Mouse (Mus musculus): ENCODE measurements around the gene Rpl12. TPM values are rescaled to one million over a fixed set of nuclear protein-coding genes. Genes with fewer than 3 reads are reported as not detected.

Rpl12 gene
- total and polyA plus RNA-seq, 3 experiments, result 1,968 to 4,306 (median 2,853) TPM

- H3K9me3 ChIP-seq (replicated peaks), result no peaks in the 10 kb centered on the region
- DNase-seq (ENCODE audit: low spot score), result peak; percentile 30
- peak overlapping the region; percentile 89; the same call in 1 of the 2 replicates for H3K4me3 ChIP-seq (ENCODE audit: low read depth, low read length)
- H3K36me3 ChIP-seq (replicated peaks), result peaks cover 62% of the 10 kb centered on the region
- no peak for TF ChIP-seq GATA2 (IDR thresholded peaks at IDR 0.05; ENCODE audit: borderline replicate concordance, low read depth, low read length)
- no peak for TF ChIP-seq POLR2AphosphoS5 (IDR thresholded peaks at IDR 0.05; ENCODE audit: insufficient replicate concordance, low read depth, low read length)
- no peak for TF ChIP-seq CTCF (IDR thresholded peaks at IDR 0.05; ENCODE audit: low read depth, low read length)
- TF ChIP-seq GATA1 (IDR thresholded peaks at IDR 0.05; ENCODE audit: borderline replicate concordance, low read length), result no peak
- no peak for TF ChIP-seq TAL1 (conservative IDR thresholded peaks at IDR 0.05; ENCODE audit: low read depth, low read length)
- peaks cover 61% of the 10 kb centered on the region for H3K4me1 ChIP-seq (ENCODE audit: insufficient read depth, low read depth, low read length)
- no peaks in the 10 kb centered on the region for H3K27me3 ChIP-seq (ENCODE audit: insufficient read depth, low read length)
- ATAC-seq (ENCODE audit: extremely low read depth, insufficient number of reproducible peaks, low FRiP score, poor library complexity, severe bottlenecking), result no peak
Measured at GRCm38 (mm10) chr2:32965511-32966183, 4.3 kb downstream of the Rpl12 start.

- DNase-seq (ENCODE audit: low spot score) (no peak), ATAC-seq (ENCODE audit: extremely low read depth, insufficient number of reproducible peaks, low FRiP score, poor library complexity, severe bottlenecking) (no peak)
- TF ChIP-seq GATA1 (IDR thresholded peaks at IDR 0.05; ENCODE audit: borderline replicate concordance, low read length), result no peak
- TF ChIP-seq POLR2AphosphoS5 (IDR thresholded peaks at IDR 0.05; ENCODE audit: insufficient replicate concordance, low read depth, low read length), result peak; percentile 45; the same call in 1 of the 2 replicates
- TF ChIP-seq TAL1 (conservative IDR thresholded peaks at IDR 0.05; ENCODE audit: low read depth, low read length), result no peak
- TF ChIP-seq GATA2 (IDR thresholded peaks at IDR 0.05; ENCODE audit: borderline replicate concordance, low read depth, low read length), result no peak
- Histone ChIP-seq H3K4me3 (ENCODE audit: low read depth, low read length) (peak overlapping the region; percentile 89), H3K4me1 (ENCODE audit: insufficient read depth, low read depth, low read length) (peaks cover 55% of the 10 kb centered on the region), H3K9me3 (replicated peaks) (no peaks in the 10 kb centered on the region), H3K36me3 (replicated peaks) (peaks cover 65% of the 10 kb centered on the region), H3K27me3 (ENCODE audit: insufficient read depth, low read length) (no peaks in the 10 kb centered on the region)
Measured at GRCm38 (mm10) chr2:32966184-32966688, 4.9 kb downstream of the Rpl12 start.

GRCm38 (mm10) chr2:32966689-32967631 is 5.6 kb downstream of the Rpl12 start:
- TF ChIP-seq GATA2 (IDR thresholded peaks at IDR 0.05; ENCODE audit: borderline replicate concordance, low read depth, low read length) (no peak), POLR2AphosphoS5 (IDR thresholded peaks at IDR 0.05; ENCODE audit: insufficient replicate concordance, low read depth, low read length) (peak; percentile 76), CTCF (IDR thresholded peaks at IDR 0.05; ENCODE audit: low read depth, low read length) (peak; percentile 43)
- ATAC-seq (ENCODE audit: extremely low read depth, insufficient number of reproducible peaks, low FRiP score, poor library complexity, severe bottlenecking) (peak; percentile 65), DNase-seq (ENCODE audit: low spot score) (peak; percentile 72)
- Histone ChIP-seq H3K27me3 (ENCODE audit: insufficient read depth, low read length) (no peaks in the 10 kb centered on the region), H3K4me1 (ENCODE audit: insufficient read depth, low read depth, low read length) (peaks cover 54% of the 10 kb centered on the region), H3K4me3 (ENCODE audit: low read depth, low read length) (peak overlapping the region; percentile 89), H3K9me3 (replicated peaks) (no peaks in the 10 kb centered on the region), H3K36me3 (replicated peaks) (peaks cover 65% of the 10 kb centered on the region)

GRCm38 (mm10) chr2:32968024-32968614 is 6.8 kb downstream of the Rpl12 start:
- peaks cover 62% of the 10 kb centered on the region for H3K36me3 ChIP-seq (replicated peaks)
- ATAC-seq (ENCODE audit: extremely low read depth, insufficient number of reproducible peaks, low FRiP score, poor library complexity, severe bottlenecking) (no peak), DNase-seq (ENCODE audit: low spot score) (no peak)
- H3K27me3 ChIP-seq (ENCODE audit: insufficient read depth, low read length), result no peaks in the 10 kb centered on the region
- no peaks in the 10 kb centered on the region for H3K9me3 ChIP-seq (replicated peaks)
- H3K4me1 ChIP-seq (ENCODE audit: insufficient read depth, low read depth, low read length), result peaks cover 51% of the 10 kb centered on the region
- peak overlapping the region; percentile 89; the same call in 1 of the 2 replicates for H3K4me3 ChIP-seq (ENCODE audit: low read depth, low read length)
- TF ChIP-seq POLR2AphosphoS5 (IDR thresholded peaks at IDR 0.05; ENCODE audit: insufficient replicate concordance, low read depth, low read length) (peak; percentile 80; the same call in 1 of the 2 replicates), TAL1 (conservative IDR thresholded peaks at IDR 0.05; ENCODE audit: low read depth, low read length) (no peak)

- ATAC-seq (ENCODE audit: extremely low read depth, insufficient number of reproducible peaks, low FRiP score, poor library complexity, severe bottlenecking) (no peak), DNase-seq (ENCODE audit: low spot score) (no peak)
- TF ChIP-seq CTCF (IDR thresholded peaks at IDR 0.05; ENCODE audit: low read depth, low read length), result no peak
- no peak for TF ChIP-seq GATA2 (IDR thresholded peaks at IDR 0.05; ENCODE audit: borderline replicate concordance, low read depth, low read length)
- no peak for TF ChIP-seq GATA1 (IDR thresholded peaks at IDR 0.05; ENCODE audit: borderline replicate concordance, low read length)
- TF ChIP-seq TAL1 (conservative IDR thresholded peaks at IDR 0.05; ENCODE audit: low read depth, low read length), result no peak
- no peak for TF ChIP-seq POLR2AphosphoS5 (IDR thresholded peaks at IDR 0.05; ENCODE audit: insufficient replicate concordance, low read depth, low read length)
- Histone ChIP-seq H3K4me1 (ENCODE audit: insufficient read depth, low read depth, low read length) (peaks cover 42% of the 10 kb centered on the region), H3K4me3 (ENCODE audit: low read depth, low read length) (no peak overlapping the region), H3K27me3 (ENCODE audit: insufficient read depth, low read length) (no peaks in the 10 kb centered on the region), H3K9me3 (replicated peaks) (no peaks in the 10 kb centered on the region), H3K36me3 (replicated peaks) (peaks cover 62% of the 10 kb centered on the region)
Measured at GRCm38 (mm10) chr2:32969326-32969725, 8.0 kb downstream of the Rpl12 start.

- Histone ChIP-seq H3K4me3 (ENCODE audit: low read depth, low read length) (no peak overlapping the region), H3K27me3 (ENCODE audit: insufficient read depth, low read length) (no peaks in the 10 kb centered on the region), H3K9me3 (replicated peaks) (no peaks in the 10 kb centered on the region), H3K4me1 (ENCODE audit: insufficient read depth, low read depth, low read length) (peaks cover 29% of the 10 kb centered on the region), H3K36me3 (replicated peaks) (peaks cover 73% of the 10 kb centered on the region)
- no peak for DNase-seq (ENCODE audit: low spot score)
- no peak for ATAC-seq (ENCODE audit: extremely low read depth, insufficient number of reproducible peaks, low FRiP score, poor library complexity, severe bottlenecking)
- no peak for TF ChIP-seq POLR2AphosphoS5 (IDR thresholded peaks at IDR 0.05; ENCODE audit: insufficient replicate concordance, low read depth, low read length)
- TF ChIP-seq GATA1 (IDR thresholded peaks at IDR 0.05; ENCODE audit: borderline replicate concordance, low read length), result no peak
- no peak for TF ChIP-seq GATA2 (IDR thresholded peaks at IDR 0.05; ENCODE audit: borderline replicate concordance, low read depth, low read length)
- no peak for TF ChIP-seq TAL1 (conservative IDR thresholded peaks at IDR 0.05; ENCODE audit: low read depth, low read length)
- TF ChIP-seq CTCF (IDR thresholded peaks at IDR 0.05; ENCODE audit: low read depth, low read length), result no peak
Measured at GRCm38 (mm10) chr2:32971235-32971634, 9.9 kb downstream of the Rpl12 start.
